Mouse (Mus musculus): ENCODE results near the gene Tmem184b.

DNA sequence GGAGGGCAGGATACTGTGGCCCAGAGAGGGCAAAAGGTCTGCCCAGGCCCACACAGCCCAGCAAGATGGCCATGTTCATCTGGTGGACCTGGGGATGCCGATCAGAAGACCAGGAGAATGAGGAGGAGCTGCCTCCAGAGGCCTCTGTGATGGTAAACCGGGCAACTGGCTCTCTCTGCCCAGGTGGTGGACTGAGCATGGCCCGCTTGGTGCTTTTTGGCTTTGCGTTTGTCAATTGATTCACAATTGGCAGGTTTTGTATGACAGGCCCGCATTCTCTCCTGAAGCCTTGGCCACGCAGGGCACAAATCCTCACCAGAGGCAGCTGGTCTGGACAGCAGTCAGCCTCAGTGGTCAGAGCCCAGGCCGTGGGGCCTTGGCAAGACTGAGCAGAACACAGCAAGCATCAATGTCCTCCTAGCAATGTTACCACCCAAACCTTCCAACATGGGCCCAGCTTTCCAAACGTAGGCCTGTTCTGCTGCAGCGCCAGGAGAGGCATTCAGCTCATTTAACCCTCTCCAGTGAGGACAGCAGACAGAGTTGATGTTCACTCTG is 39.7 kb upstream of the Tmem184b start:
- TF ChIP-seq GATA1 (IDR thresholded peaks at IDR 0.05; ENCODE audit: borderline replicate concordance, low read length) (no peak), CTCF (IDR thresholded peaks at IDR 0.05; ENCODE audit: low read depth, low read length) (no peak), TAL1 (conservative IDR thresholded peaks at IDR 0.05; ENCODE audit: low read depth, low read length) (no peak), GATA2 (IDR thresholded peaks at IDR 0.05; ENCODE audit: borderline replicate concordance, low read depth, low read length) (no peak)

Data from G1E (cell line).